Mouse (Mus musculus) left cerebral cortex, postnatal 10 days (tissue): ENCODE measurements at regions not wholly inside any gene's neighbourhood (a gene's known extent, or its start where the extent isn't known, plus 50 kb on each side); places are given as distances from the start of the nearest gene placed in this dataset.

Experiments
- DNase-seq, 2 experiments: peaks; one replicate each; pipeline ENCODE4 v3.0.0; 2021 to 2022; ENCODE audit warnings: low spot score in 2 of 2, mixed read lengths in 1 of 2; ENCODE audit errors: extremely low spot score in 1 of 2
- intact Hi-C: fragments of 180-260 bp; cut with DNase I; formaldehyde crosslinking; loops from one replicate; pipeline ENCODE4 v1.15.1; 2025

- intact Hi-C loops = loop anchor here (10.0 kb wide), 3 partner anchors 471 to 1139 kb away; partner anchors contain the start of gene Alcam
- peak in 1 of 2 experiments; percentile 71 for DNase-seq
Observed at GRCm38 (mm10) chr16:51315608-51316007, 715.4 kb upstream of the Cblb start.

- no peak for DNase-seq
- intact Hi-C loops = no loop called here
Observed at GRCm38 (mm10) chr16:51332262-51332661, 698.8 kb upstream of the Cblb start.

- intact Hi-C loops = no loop called here
- DNase-seq = no peak
Observed at GRCm38 (mm10) chr16:51334972-51335371, 696.1 kb upstream of the Cblb start.

GRCm38 (mm10) chr16:51347120-51347519 lies 683.9 kb upstream of the Cblb start:
- intact Hi-C loops = no loop called here
- no peak for DNase-seq

GRCm38 (mm10) chr16:51352151-51352550 lies 678.9 kb upstream of the Cblb start:
- intact Hi-C loops = no loop called here
- DNase-seq = peak in 1 of 2 experiments; percentile 20

- intact Hi-C loops = no loop called here
Observed at GRCm38 (mm10) chr16:51353791-51354190, 677.2 kb upstream of the Cblb start.

GRCm38 (mm10) chr16:51370070-51370469 lies 661.0 kb upstream of the Cblb start:
- no peak for DNase-seq
- intact Hi-C loops = no loop called here

More at GRCm38 (mm10) chr16:51353791-51354190, 677.2 kb upstream of the Cblb start:
- DNase-seq = no peak

- intact Hi-C loops = no loop called here
- no peak for DNase-seq
Observed at GRCm38 (mm10) chr16:51386456-51386855, 644.6 kb upstream of the Cblb start.

- intact Hi-C loops = no loop called here
- DNase-seq = no peak
Observed at GRCm38 (mm10) chr16:51387498-51387897, 643.5 kb upstream of the Cblb start.

- no peak for DNase-seq
- intact Hi-C loops = no loop called here
Observed at GRCm38 (mm10) chr16:51393871-51394270, 637.2 kb upstream of the Cblb start.
